Mouse (Mus musculus) lung, adult 18-20 months (tissue): Measurements from ENCODE around the gene Sarnp.
"Not testable (repeated sequence)": the region's sequence is repeated elsewhere in the genome, so short reads cannot be mapped to it uniquely, and the experiment has no call there.

Experiments
- DNase-seq, 2 experiments: peaks; one replicate each; pipeline ENCODE4 v3.0.0; 2022; ENCODE audit warnings: mixed read lengths in 2 of 2

Gene Sarnp

GRCm38 (mm10) chr10:128821358-128822056, 4.4 kb downstream of the Sarnp start, which contains the start of gene Ormdl2:
Ormdl2 (minus strand) TSS chr10:128821645.
- DNase-seq: peak; percentile 99

- DNase-seq: no peak
Observed at GRCm38 (mm10) chr10:128822135-128822534, 5.0 kb downstream of the Sarnp start.

- DNase-seq: not testable (repeated sequence)
Observed at GRCm38 (mm10) chr10:128823087-128823486, 6.0 kb downstream of the Sarnp start.

- DNase-seq: no peak
Observed at GRCm38 (mm10) chr10:128823821-128824220, 6.7 kb downstream of the Sarnp start.

GRCm38 (mm10) chr10:128837400-128837799, 20.3 kb downstream of the Sarnp start:
- DNase-seq: no peak

GRCm38 (mm10) chr10:128839434-128839833, 22.3 kb downstream of the Sarnp start:
- no peak for DNase-seq

GRCm38 (mm10) chr10:128840612-128841011, 23.5 kb downstream of the Sarnp start:
- DNase-seq: no peak

- DNase-seq: no peak
Observed at GRCm38 (mm10) chr10:128843260-128843659, 26.1 kb downstream of the Sarnp start.

- DNase-seq: peak in 1 of 2 experiments; percentile 16
Observed at GRCm38 (mm10) chr10:128845516-128845915, 28.4 kb downstream of the Sarnp start.

GRCm38 (mm10) chr10:128846664-128847063, 29.5 kb downstream of the Sarnp start:
- DNase-seq: no peak

GRCm38 (mm10) chr10:128848426-128848825, 31.3 kb downstream of the Sarnp start:
- no peak for DNase-seq

- DNase-seq: no peak
Observed at GRCm38 (mm10) chr10:128850339-128850738, 33.2 kb downstream of the Sarnp start.

- no peak for DNase-seq
Observed at GRCm38 (mm10) chr10:128861176-128861575, 44.0 kb downstream of the Sarnp start.

- DNase-seq: no peak
Observed at GRCm38 (mm10) chr10:128866042-128866441, 48.9 kb downstream of the Sarnp start.

GRCm38 (mm10) chr10:128866518-128866917, 49.4 kb downstream of the Sarnp start:
- no peak for DNase-seq

- no peak for DNase-seq
Observed at GRCm38 (mm10) chr10:128870341-128870740, 53.2 kb downstream of the Sarnp start.

- DNase-seq: no peak
Observed at GRCm38 (mm10) chr10:128878291-128878690, 61.2 kb downstream of the Sarnp start.

GRCm38 (mm10) chr10:128878811-128879210, 61.7 kb downstream of the Sarnp start:
- no peak for DNase-seq

GRCm38 (mm10) chr10:128882067-128882466, 64.9 kb downstream of the Sarnp start:
- no peak for DNase-seq

- DNase-seq: no peak
Observed at GRCm38 (mm10) chr10:128888941-128889827, 72.1 kb downstream of the Sarnp start.

GRCm38 (mm10) chr10:128889846-128890245, 72.7 kb downstream of the Sarnp start:
- no peak for DNase-seq

- DNase-seq: no peak
Observed at GRCm38 (mm10) chr10:128890383-128891295, 73.5 kb downstream of the Sarnp start.
